Mouse (Mus musculus) lung, adult 2 months (tissue): ENCODE data around the gene Sec24a. TPM values are rescaled to one million over a fixed set of nuclear protein-coding genes. Genes with fewer than 3 reads are reported as not detected.
"Not testable (repeated sequence)": the region's sequence is repeated elsewhere in the genome, so short reads cannot be mapped to it uniquely, and the experiment has no call there.

Experiments
- DNase-seq: peaks from one replicate; pipeline ENCODE4 v3.0.0; 2022
- H3K4me1 ChIP-seq: fragments of 200-500 bp; 2 replicates; pipeline ENCODE4 v1.6.1; 2011; ENCODE audit warnings: low read length; ENCODE audit not compliant: control insufficient read depth, insufficient read depth
- H3K4me3 ChIP-seq: fragments of 200-500 bp; replicated peaks from 2 replicates; pipeline ENCODE3; 2011; ENCODE audit warnings: low read depth, mild to moderate bottlenecking, control low read depth, low read length; ENCODE audit errors: extremely low read depth
- CTCF ChIP-seq: fragments of 200-500 bp; IDR thresholded peaks from 2 replicates; pipeline ENCODE4 v1.5.1; 2011; ENCODE audit warnings: mild to moderate bottlenecking, low read length, control low read depth; ENCODE audit not compliant: insufficient read depth
- POLR2A ChIP-seq: fragments of 200-500 bp; IDR thresholded peaks from 2 replicates; pipeline ENCODE4 v1.6.1; 2011; ENCODE audit warnings: low read depth, mild to moderate bottlenecking, control low read depth, low read length, borderline replicate concordance; ENCODE audit errors: extremely low read depth
- WGBS: fragments of 180-500 bp; shearing (Covaris S2); methylation state at CpG from one replicate; pipeline ENCODE4 v1.1.7; 2018; 5-methylcytosine and 5-hydroxymethylcytosine counted together
- polyA plus RNA-seq: library from polyadenylated mRNA; depleted of rRNA; stranded (reverse); fragments of >200 nt; gene quantifications from 2 replicates; pipeline ENCODE4 v1.2.3, GENCODE M21; 2012

Sec24a gene
- polyA plus RNA-seq, 1 experiment = 11.9 TPM

GRCm38 (mm10) chr11:51763955-51764354, 521 bp upstream of the Sec24a start:
- Histone ChIP-seq H3K4me3 (peak overlapping the region; percentile 96), H3K4me1 (peaks cover 10% of the 10 kb centered on the region)
- 4% methylated on average over 13 of the region's 13 CpGs for WGBS
- TF ChIP-seq POLR2A (no peak), CTCF (no peak)
- no peak for DNase-seq

- DNase-seq = no peak
- Histone ChIP-seq H3K4me3 (no peak overlapping the region), H3K4me1 (peaks cover 15% of the 10 kb centered on the region)
- 70% methylated on average over 5 of the region's 5 CpGs for WGBS
- no peak for TF ChIP-seq CTCF
- no peak for TF ChIP-seq POLR2A
Observed at GRCm38 (mm10) chr11:51761241-51761640, 2.2 kb downstream of the Sec24a start.

- peak; percentile 33 for DNase-seq
- WGBS = 61% methylated on average over 6 of the region's 6 CpGs
Observed at GRCm38 (mm10) chr11:51759941-51760657, 3.3 kb downstream of the Sec24a start.

GRCm38 (mm10) chr11:51759251-51759650, 4.2 kb downstream of the Sec24a start:
- Histone ChIP-seq H3K4me3 (no peak overlapping the region), H3K4me1 (peaks cover 16% of the 10 kb centered on the region)
- WGBS = 68% methylated on average over 2 of the region's 2 CpGs
- DNase-seq = no peak
- TF ChIP-seq POLR2A = no peak
- TF ChIP-seq CTCF = no peak

More at GRCm38 (mm10) chr11:51759941-51760657, 3.3 kb downstream of the Sec24a start:
- Histone ChIP-seq H3K4me1 (peaks cover 21% of the 10 kb centered on the region), H3K4me3 (no peak overlapping the region)
- TF ChIP-seq CTCF = no peak
- TF ChIP-seq POLR2A = no peak

GRCm38 (mm10) chr11:51758207-51758606, 5.2 kb downstream of the Sec24a start:
- peaks cover 19% of the 10 kb centered on the region for H3K4me1 ChIP-seq
- WGBS = 90% methylated on average over 5 of the region's 5 CpGs
- not testable (repeated sequence) for H3K4me3 ChIP-seq, DNase-seq

- TF ChIP-seq POLR2A (no peak), CTCF (no peak)
- no peak for DNase-seq
- peaks cover 16% of the 10 kb centered on the region for H3K4me1 ChIP-seq
- 70% methylated on average over 5 of the region's 5 CpGs for WGBS
- no peak overlapping the region for H3K4me3 ChIP-seq
Observed at GRCm38 (mm10) chr11:51757625-51758024, 5.8 kb downstream of the Sec24a start.

GRCm38 (mm10) chr11:51757023-51757422, 6.4 kb downstream of the Sec24a start:
- peaks cover 16% of the 10 kb centered on the region for H3K4me1 ChIP-seq
- peak overlapping the region; percentile 86 for H3K4me3 ChIP-seq
- TF ChIP-seq CTCF (no peak), POLR2A (no peak)
- 72% methylated on average over 11 of the region's 11 CpGs for WGBS
- DNase-seq = no peak

GRCm38 (mm10) chr11:51756352-51756771, 7.1 kb downstream of the Sec24a start:
- Histone ChIP-seq H3K4me3 (peak overlapping the region; percentile 86), H3K4me1 (peaks cover 16% of the 10 kb centered on the region)
- under 1% methylated on average over 41 of the region's 41 CpGs for WGBS
- TF ChIP-seq CTCF (no peak), POLR2A (peak; percentile 74)
- peak; percentile 93 for DNase-seq

- H3K4me3 ChIP-seq = peak overlapping the region; percentile 86
- peak; percentile 16 for DNase-seq
- TF ChIP-seq POLR2A (no peak), CTCF (no peak)
- H3K4me1 ChIP-seq = peaks cover 16% of the 10 kb centered on the region
- WGBS = under 1% methylated on average over 46 of the region's 46 CpGs
Observed at GRCm38 (mm10) chr11:51755621-51756311, 7.7 kb downstream of the Sec24a start.

- DNase-seq, H3K4me3 ChIP-seq: not testable (repeated sequence)
- peaks cover 12% of the 10 kb centered on the region for H3K4me1 ChIP-seq
- 81% methylated on average over 6 of the region's 6 CpGs for WGBS
Observed at GRCm38 (mm10) chr11:51751623-51752225, 11.7 kb downstream of the Sec24a start.
